Mouse (Mus musculus): Measurements from ENCODE around the gene Steap4. TPM values are rescaled to one million over a fixed set of nuclear protein-coding genes. Genes with fewer than 3 reads are reported as not detected.
"Not testable (repeated sequence)": the region's sequence is repeated elsewhere in the genome, so short reads cannot be mapped to it uniquely, and the experiment has no call there.

Steap4 gene
- total RNA-seq (2021), result 10 to 100 TPM; 16.0 to 20.6 TPM
- long read RNA-seq, experiment 1, transcript Steap4-201 (5 exons, 3,155 nt), result major isoform, 38 of 41 reads
- long read RNA-seq, experiment 1, partial matches to known transcripts, result 2 of 41 reads
- long read RNA-seq, experiment 1, other reads (novel, unspliced or antisense), result 1 of 41 reads
- long read RNA-seq, experiment 2, transcript Steap4-201 (5 exons, 3,155 nt), result major isoform, 15 of 20 reads
- long read RNA-seq, experiment 2, partial matches to known transcripts, result 5 of 20 reads
- long read RNA-seq, experiment 2, other reads (novel, unspliced or antisense), result 0 of 20 reads

GRCm38 (mm10) chr5:7960176-7960575 lies at the start of gene Steap4:
Gene Steap4 (plus strand): TSS chr5:7960457.
- DNase-seq (ENCODE audit: low spot score), result peak; percentile 82

GRCm38 (mm10) chr5:7911975-7912374 lies 48.3 kb upstream of the Steap4 start:
- peak; percentile 14 for DNase-seq (ENCODE audit: low spot score)

- DNase-seq (ENCODE audit: low spot score), result peak; percentile 13
Measured at GRCm38 (mm10) chr5:7917501-7918295, 42.6 kb upstream of the Steap4 start.

GRCm38 (mm10) chr5:7918296-7918579 lies 42.0 kb upstream of the Steap4 start:
- DNase-seq (ENCODE audit: low spot score), result peak; percentile 17

- DNase-seq (ENCODE audit: low spot score), result no peak
Measured at GRCm38 (mm10) chr5:7919681-7920080, 40.6 kb upstream of the Steap4 start.

GRCm38 (mm10) chr5:7922751-7923150 lies 37.5 kb upstream of the Steap4 start:
- DNase-seq (ENCODE audit: low spot score), result no peak

GRCm38 (mm10) chr5:7923666-7924065 lies 36.6 kb upstream of the Steap4 start:
- no peak for DNase-seq (ENCODE audit: low spot score)

- DNase-seq (ENCODE audit: low spot score), result no peak
Measured at GRCm38 (mm10) chr5:7932234-7933221, 27.7 kb upstream of the Steap4 start.

- not testable (repeated sequence) for DNase-seq (ENCODE audit: low spot score)
Measured at GRCm38 (mm10) chr5:7933495-7933894, 26.8 kb upstream of the Steap4 start.

GRCm38 (mm10) chr5:7933933-7934675 lies 26.2 kb upstream of the Steap4 start:
- no peak for DNase-seq (ENCODE audit: low spot score)

GRCm38 (mm10) chr5:7954838-7955237 lies 5.4 kb upstream of the Steap4 start:
- DNase-seq (ENCODE audit: low spot score), result no peak

- DNase-seq (ENCODE audit: low spot score), result no peak
Measured at GRCm38 (mm10) chr5:7955371-7955966, 4.8 kb upstream of the Steap4 start.

- no peak for DNase-seq (ENCODE audit: low spot score)
Measured at GRCm38 (mm10) chr5:7958061-7958460, 2.2 kb upstream of the Steap4 start.

GRCm38 (mm10) chr5:7959286-7959685 lies 971 bp upstream of the Steap4 start:
- peak; percentile 33 for DNase-seq (ENCODE audit: low spot score)

GRCm38 (mm10) chr5:7961113-7961512 lies 856 bp downstream of the Steap4 start:
- no peak for DNase-seq (ENCODE audit: low spot score)

- DNase-seq (ENCODE audit: low spot score), result peak; percentile 46
Measured at GRCm38 (mm10) chr5:7965281-7965680, 5.0 kb downstream of the Steap4 start.

GRCm38 (mm10) chr5:7968152-7968551 lies 7.9 kb downstream of the Steap4 start:
- DNase-seq (ENCODE audit: low spot score), result no peak

- DNase-seq (ENCODE audit: low spot score), result no peak
Measured at GRCm38 (mm10) chr5:7972266-7972665, 12.0 kb downstream of the Steap4 start.

- DNase-seq (ENCODE audit: low spot score), result no peak
Measured at GRCm38 (mm10) chr5:7974522-7975197, 14.4 kb downstream of the Steap4 start.

- DNase-seq (ENCODE audit: low spot score), result no peak
Measured at GRCm38 (mm10) chr5:7980586-7980985, 20.3 kb downstream of the Steap4 start.

Data from gastrocnemius, adult 18-20 months (tissue).